Mouse (Mus musculus) embryonic fibroblast, embryonic 13.5 days (primary cell): ENCODE results near the gene Cnih1.

Experiments used
- CTCF ChIP-seq: IDR thresholded peaks from 2 replicates; pipeline ENCODE4 v1.5.1; 2011; ENCODE audit warnings: mild to moderate bottlenecking, control low read depth, low read length, moderate library complexity, borderline replicate concordance; ENCODE audit not compliant: insufficient read depth
- POLR2A ChIP-seq: IDR thresholded peaks from 2 replicates; pipeline ENCODE4 v1.6.1; 2011; ENCODE audit warnings: low read depth, mild to moderate bottlenecking, control low read depth, low read length, moderate library complexity

DNA sequence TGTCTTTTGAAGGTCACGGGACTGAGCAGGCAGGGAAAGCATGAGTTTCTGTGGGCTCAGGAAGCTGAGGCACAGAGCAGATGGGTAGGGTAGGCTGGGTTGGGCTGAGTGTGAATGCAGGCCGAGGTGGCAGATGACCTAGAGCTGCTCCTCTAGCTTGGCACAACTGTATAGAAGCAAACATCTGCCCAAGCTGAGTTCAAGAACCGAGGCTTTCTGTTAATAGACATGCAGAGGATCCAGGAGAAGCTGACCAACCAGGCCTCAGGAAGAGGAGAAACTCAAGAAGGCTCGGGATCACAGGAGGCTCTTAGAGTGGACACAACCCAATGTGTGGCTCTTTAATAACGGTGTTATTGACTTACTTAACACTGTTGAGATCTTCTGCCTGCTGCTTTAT lies 18.0 kb upstream of the Cnih1 start:
- TF ChIP-seq CTCF (no peak), POLR2A (no peak)
